Mouse (Mus musculus): Measurements from ENCODE around the gene Crtc3.

- TF ChIP-seq CTCF (IDR thresholded peaks at IDR 0.05; ENCODE audit: control insufficient read depth, insufficient read depth, insufficient read length): no peak
- no peak for TF ChIP-seq MYOD1 (IDR thresholded peaks at IDR 0.05; ENCODE audit: control insufficient read depth, insufficient read length, low read depth)
- no peak for TF ChIP-seq CEBPB (IDR thresholded peaks at IDR 0.05; ENCODE audit: low read depth)
- no peak for TF ChIP-seq MYOG (IDR thresholded peaks at IDR 0.05; ENCODE audit: control insufficient read depth, extremely low read depth, insufficient read length)
Measured at GRCm38 (mm10) chr7:80577417-80577980, 111.2 kb downstream of the Crtc3 start.
